Mouse (Mus musculus) lung, postnatal 0 days (tissue): ENCODE data around the gene Folr2. TPM values are rescaled to one million over a fixed set of nuclear protein-coding genes. Genes with fewer than 3 reads are reported as not detected.

ENCODE experiments used
- ATAC-seq: fragments of 200-750 bp; cut with Nextera tagmentation; 2 replicates; pipeline ENCODE4 v1.8.0; 2017; ENCODE audit warnings: moderate library complexity
- DNase-seq: peaks from one replicate; pipeline ENCODE4 v3.0.0-alpha.2; 2016; ENCODE audit warnings: low spot score
- H3K27ac ChIP-seq: fragments of 300-500 bp; sonication (generic); 2 replicates; pipeline ENCODE4 v1.5.1; 2014; ENCODE audit warnings: antibody characterized with exemption, mild to moderate bottlenecking, low read length, mixed read lengths
- H3K27me3 ChIP-seq: fragments of 300-500 bp; sonication (generic); replicated peaks from 2 replicates; pipeline ENCODE4 v1.6.1; 2014; ENCODE audit warnings: low read length, mixed read lengths; ENCODE audit not compliant: insufficient read depth
- H3K36me3 ChIP-seq: fragments of 300-500 bp; sonication (generic); 2 replicates; pipeline ENCODE4 v1.6.1; 2014; ENCODE audit warnings: low read length, mixed read lengths; ENCODE audit not compliant: insufficient read depth
- H3K4me1 ChIP-seq: fragments of 300-500 bp; sonication (generic); 2 replicates; pipeline ENCODE4 v1.6.1; 2014; ENCODE audit warnings: antibody characterized with exemption, low read depth, low read length, mixed read lengths; ENCODE audit not compliant: insufficient read depth
- H3K4me2 ChIP-seq: fragments of 300-500 bp; sonication (generic); replicated peaks from 2 replicates; pipeline ENCODE4 v1.6.1; 2014; ENCODE audit warnings: low read depth, mild to moderate bottlenecking, low read length, moderate library complexity, mixed read lengths
- H3K4me3 ChIP-seq: fragments of 300-500 bp; sonication (generic); 2 replicates; pipeline ENCODE4 v1.5.1; 2014; ENCODE audit warnings: low read depth, low read length
- H3K9ac ChIP-seq: fragments of 300-500 bp; sonication (generic); replicated peaks from 2 replicates; pipeline ENCODE4 v1.6.1; 2014; ENCODE audit warnings: low read depth, mild to moderate bottlenecking
- H3K9me3 ChIP-seq: fragments of 300-500 bp; sonication (generic); 2 replicates; pipeline ENCODE4 v1.6.1; 2016; ENCODE audit warnings: low read length, mixed read lengths
- CTCF ChIP-seq: IDR thresholded peaks from 2 replicates; pipeline ENCODE4 v1.5.1; 2016; ENCODE audit warnings: antibody characterized with exemption, mild to moderate bottlenecking
- EP300 ChIP-seq: IDR thresholded peaks from 2 replicates; pipeline ENCODE4 v1.6.1; 2016; ENCODE audit warnings: antibody characterized with exemption, mild to moderate bottlenecking, control low read depth
- WGBS: fragments of 180-500 bp; shearing (Covaris S2); extraction: QIAGEN DNeasy Blood & Tissue Kit; methylation state at CpG from one replicate; pipeline ENCODE4 v1.1.7; 2014; 5-methylcytosine and 5-hydroxymethylcytosine counted together
- polyA plus RNA-seq: library from polyadenylated mRNA; unstranded; fragments of >200 nt; fragmentation: Nextera tagmentation; extraction: Ambion mirVana; gene quantifications from 2 replicates; pipeline ENCODE4 v1.2.1, GENCODE M21; 2015

Folr2 gene
- polyA plus RNA-seq, 1 experiment from 2014 or later, result 0.73 TPM

- WGBS, result 78% methylated on average over 3 of the region's 3 CpGs
- H3K4me3 ChIP-seq, result no peak overlapping the region
- H3K27me3 ChIP-seq, result no peaks in the 10 kb centered on the region
- no peaks in the 10 kb centered on the region for H3K9me3 ChIP-seq
- no peak overlapping the region for H3K27ac ChIP-seq
- H3K4me1 ChIP-seq, result peaks cover 14% of the 10 kb centered on the region; the same call in 1 of the 2 replicates
- H3K4me2 ChIP-seq, result no peak overlapping the region
- DNase-seq (no peak), ATAC-seq (no peak)
- TF ChIP-seq CTCF, result no peak
- TF ChIP-seq EP300, result no peak
- no peak overlapping the region for H3K9ac ChIP-seq
- H3K36me3 ChIP-seq, result peaks cover 38% of the 10 kb centered on the region
Observed at GRCm38 (mm10) chr7:101833916-101834584, 22.9 kb downstream of the Folr2 start.

GRCm38 (mm10) chr7:101833352-101833751 is 23.6 kb downstream of the Folr2 start:
- H3K27me3 ChIP-seq, result no peaks in the 10 kb centered on the region
- no peak for ATAC-seq
- H3K9ac ChIP-seq, result no peak overlapping the region

GRCm38 (mm10) chr7:101832372-101832771 is 24.6 kb downstream of the Folr2 start:
- Histone ChIP-seq H3K4me2 (no peak overlapping the region), H3K27ac (no peak overlapping the region), H3K27me3 (no peaks in the 10 kb centered on the region), H3K36me3 (peaks cover 52% of the 10 kb centered on the region), H3K9me3 (no peaks in the 10 kb centered on the region), H3K4me1 (peaks cover 14% of the 10 kb centered on the region; the same call in 1 of the 2 replicates), H3K4me3 (no peak overlapping the region), H3K9ac (no peak overlapping the region)
- WGBS, result 93% methylated on average over 4 of the region's 4 CpGs
- DNase-seq (no peak), ATAC-seq (no peak)
- TF ChIP-seq EP300, result no peak
- TF ChIP-seq CTCF, result no peak

More at GRCm38 (mm10) chr7:101833352-101833751, 23.6 kb downstream of the Folr2 start:
- no peak overlapping the region for H3K4me3 ChIP-seq
- H3K4me2 ChIP-seq, result no peak overlapping the region
- H3K4me1 ChIP-seq, result peaks cover 14% of the 10 kb centered on the region; the same call in 1 of the 2 replicates
- WGBS, result 70% methylated on average over 5 of the region's 5 CpGs
- no peaks in the 10 kb centered on the region for H3K9me3 ChIP-seq
- TF ChIP-seq EP300 (no peak), CTCF (peak; percentile 16; the same call in 1 of the 2 replicates)
- H3K36me3 ChIP-seq, result peaks cover 44% of the 10 kb centered on the region
- H3K27ac ChIP-seq, result no peak overlapping the region
- no peak for DNase-seq

GRCm38 (mm10) chr7:101831437-101831836 is 25.6 kb downstream of the Folr2 start:
- no peak for ATAC-seq
- H3K9ac ChIP-seq, result no peak overlapping the region
- H3K27ac ChIP-seq, result no peak overlapping the region
- no peaks in the 10 kb centered on the region for H3K27me3 ChIP-seq
- H3K4me3 ChIP-seq, result no peak overlapping the region
- H3K4me2 ChIP-seq, result no peak overlapping the region
- H3K4me1 ChIP-seq, result peaks cover 14% of the 10 kb centered on the region; the same call in 1 of the 2 replicates
- H3K9me3 ChIP-seq, result no peaks in the 10 kb centered on the region
- DNase-seq, result no peak
- WGBS, result 93% methylated on average over 8 of the region's 8 CpGs
- TF ChIP-seq EP300 (no peak), CTCF (no peak)
- peaks cover 62% of the 10 kb centered on the region for H3K36me3 ChIP-seq

- Histone ChIP-seq H3K9me3 (no peaks in the 10 kb centered on the region), H3K4me1 (peaks cover 5% of the 10 kb centered on the region; the same call in 1 of the 2 replicates), H3K4me2 (no peak overlapping the region), H3K9ac (no peak overlapping the region), H3K4me3 (no peak overlapping the region), H3K27me3 (no peaks in the 10 kb centered on the region), H3K36me3 (peaks cover 69% of the 10 kb centered on the region), H3K27ac (no peak overlapping the region)
- ATAC-seq, result no peak
- DNase-seq, result no peak
- 93% methylated on average over 3 of the region's 3 CpGs for WGBS
- TF ChIP-seq CTCF, result peak; percentile 27; the same call in 1 of the 2 replicates
- no peak for TF ChIP-seq EP300
Observed at GRCm38 (mm10) chr7:101830373-101830772, 26.6 kb downstream of the Folr2 start.

GRCm38 (mm10) chr7:101823758-101824630 is 33.0 kb downstream of the Folr2 start:
- peaks cover 12% of the 10 kb centered on the region for H3K4me1 ChIP-seq
- 79% methylated on average over 18 of the region's 18 CpGs for WGBS
- H3K36me3 ChIP-seq, result peaks cover 36% of the 10 kb centered on the region
- H3K4me2 ChIP-seq, result no peak overlapping the region
- H3K27ac ChIP-seq, result no peak overlapping the region
- H3K9me3 ChIP-seq, result no peaks in the 10 kb centered on the region
- no peak for DNase-seq
- TF ChIP-seq EP300, result no peak
- TF ChIP-seq CTCF, result no peak
- peaks cover 25% of the 10 kb centered on the region for H3K27me3 ChIP-seq
- no peak for ATAC-seq
- no peak overlapping the region for H3K9ac ChIP-seq
- no peak overlapping the region for H3K4me3 ChIP-seq
